Mouse (Mus musculus): ENCODE data around the gene Tepp. TPM values are rescaled to one million over a fixed set of nuclear protein-coding genes. Genes with fewer than 3 reads are reported as not detected.

Gene Tepp
- total and polyA plus RNA-seq, 2 experiments from 2014 or later: 1.2 to 1.8 TPM

DNA sequence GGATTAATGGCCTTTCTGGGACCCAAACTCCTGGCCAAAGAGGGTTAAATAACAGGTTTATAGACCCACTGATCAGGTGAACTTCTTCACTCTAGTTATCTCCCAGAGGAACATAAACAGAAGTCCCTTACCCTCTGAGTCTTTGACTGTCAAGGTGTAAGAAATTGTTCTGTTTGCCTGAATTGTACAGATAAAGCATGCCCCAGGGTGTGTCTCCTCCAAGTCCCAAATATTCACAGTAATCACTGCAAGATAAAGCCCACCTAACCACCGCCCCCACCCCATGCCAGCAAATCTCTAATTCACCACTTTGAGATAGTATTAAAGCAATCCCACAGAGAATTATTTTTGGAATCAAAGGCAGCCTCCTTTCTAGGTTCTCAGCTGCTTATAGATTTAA is 20.0 kb downstream of the Tepp start:
- DNase-seq (no peak), ATAC-seq (no peak)
- peak overlapping the region; percentile 98; the same call in 1 of the 2 replicates for H3K9ac ChIP-seq
- WGBS: 82% methylated on average over 1 of the region's 1 CpGs
- H3K36me3 ChIP-seq (ENCODE audit: insufficient read depth): peaks cover 50% of the 10 kb centered on the region
- H3K4me2 ChIP-seq (ENCODE audit: low read depth): peak overlapping the region; percentile 73
- TF ChIP-seq CTCF (IDR thresholded peaks at IDR 0.05; ENCODE audit: low read depth): no peak
- no peaks in the 10 kb centered on the region for H3K9me3 ChIP-seq (ENCODE audit: low read length)
- H3K4me1 ChIP-seq (ENCODE audit: insufficient read depth): peaks cover 4% of the 10 kb centered on the region; the same call in 1 of the 2 replicates
- H3K4me3 ChIP-seq (ENCODE audit: low read depth, low read length): peak overlapping the region; percentile 70
- H3K27ac ChIP-seq (ENCODE audit: low read depth, low read length): no peak overlapping the region; the same call in 1 of the 2 replicates
- H3K27me3 ChIP-seq (ENCODE audit: insufficient read depth, low read length): no peaks in the 10 kb centered on the region

DNA sequence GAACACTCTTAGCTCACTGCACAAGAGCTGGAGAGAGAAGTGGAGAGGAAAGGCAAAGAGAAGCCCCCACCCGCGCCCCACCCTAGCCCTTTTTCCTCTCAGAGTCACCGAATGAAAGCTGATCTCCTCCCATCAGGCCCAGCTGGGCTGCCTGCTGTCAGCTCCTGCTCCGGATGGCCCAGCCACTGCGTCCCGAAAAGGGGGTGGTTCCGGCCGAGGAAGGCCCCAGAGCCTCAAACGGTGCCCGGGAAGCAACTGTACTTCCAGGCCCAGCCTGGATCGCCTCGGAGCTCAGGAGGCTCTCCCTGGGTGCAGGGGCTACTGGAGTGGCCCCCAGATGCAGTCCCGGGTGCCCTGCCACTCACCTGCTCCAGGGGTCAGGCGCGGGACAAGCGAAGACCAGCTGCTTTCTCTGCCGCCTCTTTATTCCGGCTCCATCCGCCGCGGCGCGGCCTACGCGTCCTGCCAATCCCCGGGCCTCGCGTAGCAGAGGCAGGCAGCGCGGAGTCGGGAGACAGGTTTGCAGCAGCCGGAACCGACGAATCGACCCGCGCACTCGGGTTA is 20.9 kb downstream of the Tepp start:
- Histone ChIP-seq H3K36me3 (ENCODE audit: insufficient read depth) (peaks cover 42% of the 10 kb centered on the region), H3K27ac (ENCODE audit: low read depth, low read length) (peak overlapping the region; percentile 95), H3K9ac (peak overlapping the region; percentile 98), H3K4me3 (ENCODE audit: low read depth, low read length) (peak overlapping the region; percentile 70), H3K27me3 (ENCODE audit: insufficient read depth, low read length) (no peaks in the 10 kb centered on the region), H3K9me3 (ENCODE audit: low read length) (no peaks in the 10 kb centered on the region), H3K4me1 (ENCODE audit: insufficient read depth) (peaks cover 4% of the 10 kb centered on the region; the same call in 1 of the 2 replicates), H3K4me2 (ENCODE audit: low read depth) (peak overlapping the region; percentile 73)
- TF ChIP-seq CTCF (IDR thresholded peaks at IDR 0.05; ENCODE audit: low read depth): no peak
- WGBS: 1% methylated on average over 38 of the region's 38 CpGs
- DNase-seq: no peak
- peak; percentile 53 for ATAC-seq

DNA sequence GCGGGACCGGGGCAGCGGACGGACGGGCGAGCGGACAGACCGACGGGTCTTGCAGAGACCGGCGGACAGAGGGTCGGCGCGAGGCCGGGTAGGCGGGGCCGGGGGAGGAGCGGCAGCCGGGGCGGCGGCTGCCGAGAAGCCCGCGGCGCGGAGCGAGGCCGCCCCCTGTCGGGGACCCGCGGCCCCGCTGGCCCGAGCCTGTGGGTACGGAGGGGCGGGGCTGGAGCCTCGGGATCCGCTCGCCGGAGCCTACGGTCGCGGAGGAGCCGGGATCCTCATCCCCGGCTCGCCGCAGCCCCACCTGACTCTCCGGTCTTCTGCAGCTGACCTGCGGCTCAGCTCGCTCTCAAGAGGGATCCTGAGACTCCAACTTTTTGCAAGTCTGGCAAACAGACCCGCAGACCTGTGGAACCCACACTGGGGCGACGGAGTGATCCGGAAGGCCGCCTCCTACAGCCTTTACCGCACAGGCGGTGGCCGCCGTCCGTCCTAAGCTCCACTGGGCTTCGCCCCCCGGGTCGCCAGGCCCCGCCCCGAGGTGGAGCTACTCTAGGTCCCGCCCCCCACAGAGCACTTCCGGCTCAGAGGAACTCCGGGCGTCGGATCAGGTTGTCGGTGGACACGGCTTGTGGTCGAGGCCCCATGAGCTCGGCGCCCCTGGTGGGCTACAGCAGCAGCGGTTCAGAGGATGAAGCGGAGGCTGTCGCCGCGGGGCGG is 21.5 kb downstream of the Tepp start, which contains the start of the genes Zfp319 and Usb1:
Zfp319 (minus strand) TSS at position 231 of the 717 bp plus-strand sequence.
Usb1 (plus strand) TSS at position 565 of the 717 bp plus-strand sequence.
- H3K27me3 ChIP-seq (ENCODE audit: insufficient read depth, low read length): no peaks in the 10 kb centered on the region
- peak within 1 kb of the TSS; percentile 70 for H3K4me3 ChIP-seq (ENCODE audit: low read depth, low read length)
- peak within 1 kb of the TSS; percentile 95 for H3K27ac ChIP-seq (ENCODE audit: low read depth, low read length)
- H3K36me3 ChIP-seq (ENCODE audit: insufficient read depth): peaks cover 36% of the 10 kb centered on the region
- 2% methylated on average over 67 of the region's 80 CpGs for WGBS
- peak within 1 kb of the TSS; percentile 73 for H3K4me2 ChIP-seq (ENCODE audit: low read depth)
- peak; percentile 93 for ATAC-seq
- DNase-seq: peak; percentile 93
- H3K9me3 ChIP-seq (ENCODE audit: low read length): no peaks in the 10 kb centered on the region
- peak within 1 kb of the TSS; percentile 98 for H3K9ac ChIP-seq
- peaks cover 4% of the 10 kb centered on the region; the same call in 1 of the 2 replicates for H3K4me1 ChIP-seq (ENCODE audit: insufficient read depth)
- TF ChIP-seq CTCF (IDR thresholded peaks at IDR 0.05; ENCODE audit: low read depth): peak; percentile 75

DNA sequence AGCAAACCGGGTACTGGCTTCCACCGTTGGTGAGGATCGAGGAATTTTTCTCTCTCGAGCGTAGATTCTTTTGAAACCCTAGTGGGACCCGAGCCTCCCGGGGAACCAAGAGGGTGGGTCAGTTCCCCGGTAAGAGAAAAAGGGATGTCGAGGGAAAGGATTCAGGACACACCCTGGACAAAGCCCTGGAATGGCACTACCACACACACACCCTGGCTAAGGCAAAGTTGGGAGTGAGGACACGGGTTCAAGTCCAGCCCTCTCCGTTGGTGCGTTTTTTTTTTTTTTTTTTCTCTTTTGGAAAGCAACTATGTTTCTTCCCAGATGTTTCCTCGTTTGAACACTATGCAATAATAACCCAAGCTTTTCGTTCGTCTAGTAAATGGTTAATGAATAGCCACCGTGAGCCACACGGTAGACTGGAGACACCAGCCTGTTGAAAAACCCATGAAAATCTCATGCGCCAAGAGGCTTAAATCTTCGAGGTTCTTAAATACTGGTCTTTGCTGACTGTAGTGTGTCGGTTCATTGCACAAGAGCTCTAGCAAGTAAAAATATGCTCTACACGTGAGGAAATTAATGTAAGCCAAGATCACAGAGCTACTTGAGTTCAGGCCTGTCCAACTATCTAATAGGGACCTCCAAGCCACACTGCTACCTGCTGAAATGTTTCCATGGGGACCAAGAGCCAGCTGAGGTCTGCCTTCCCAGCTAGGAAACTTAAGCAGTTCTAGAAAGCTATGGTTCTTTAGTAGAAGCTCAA is 22.3 kb downstream of the Tepp start:
- no peak for TF ChIP-seq CTCF (IDR thresholded peaks at IDR 0.05; ENCODE audit: low read depth)
- H3K36me3 ChIP-seq (ENCODE audit: insufficient read depth): peaks cover 32% of the 10 kb centered on the region
- no peaks in the 10 kb centered on the region for H3K9me3 ChIP-seq (ENCODE audit: low read length)
- ATAC-seq (no peak), DNase-seq (no peak)
- H3K4me2 ChIP-seq (ENCODE audit: low read depth): peak overlapping the region; percentile 73
- peak overlapping the region; percentile 95 for H3K27ac ChIP-seq (ENCODE audit: low read depth, low read length)
- H3K4me3 ChIP-seq (ENCODE audit: low read depth, low read length): peak overlapping the region; percentile 70
- peaks cover 4% of the 10 kb centered on the region; the same call in 1 of the 2 replicates for H3K4me1 ChIP-seq (ENCODE audit: insufficient read depth)
- H3K9ac ChIP-seq: peak overlapping the region; percentile 98
- H3K27me3 ChIP-seq (ENCODE audit: insufficient read depth, low read length): no peaks in the 10 kb centered on the region
- 22% methylated on average over 21 of the region's 21 CpGs for WGBS

DNA sequence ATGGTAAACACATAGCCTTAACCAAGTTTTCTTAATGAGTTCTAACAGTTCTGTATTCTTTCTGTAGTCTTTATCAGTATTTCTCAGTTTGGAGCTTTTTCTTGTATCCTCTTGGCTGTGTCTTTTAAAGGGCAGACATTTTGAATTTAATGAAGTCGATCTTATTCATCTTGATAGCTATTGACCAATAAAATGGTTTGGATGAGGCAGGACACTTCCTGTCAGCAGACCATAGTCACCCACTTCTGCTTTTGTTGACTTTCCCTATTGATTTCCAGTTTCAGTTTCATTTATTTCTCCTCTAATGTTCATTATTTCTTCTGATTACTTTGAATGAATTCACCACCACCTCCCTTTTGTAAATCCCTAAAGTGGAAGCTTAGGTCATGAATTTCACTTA is 25.3 kb downstream of the Tepp start:
- Histone ChIP-seq H3K27ac (ENCODE audit: low read depth, low read length) (no peak overlapping the region), H3K4me2 (ENCODE audit: low read depth) (no peak overlapping the region), H3K4me1 (ENCODE audit: insufficient read depth) (no peaks in the 10 kb centered on the region; the same call in 1 of the 2 replicates), H3K27me3 (ENCODE audit: insufficient read depth, low read length) (no peaks in the 10 kb centered on the region), H3K9me3 (ENCODE audit: low read length) (no peaks in the 10 kb centered on the region), H3K4me3 (ENCODE audit: low read depth, low read length) (no peak overlapping the region), H3K36me3 (ENCODE audit: insufficient read depth) (peaks cover 28% of the 10 kb centered on the region), H3K9ac (no peak overlapping the region)
- no peak for ATAC-seq
- no peak for DNase-seq
- TF ChIP-seq CTCF (IDR thresholded peaks at IDR 0.05; ENCODE audit: low read depth): no peak
- WGBS: 92% methylated on average over 1 of the region's 1 CpGs

DNA sequence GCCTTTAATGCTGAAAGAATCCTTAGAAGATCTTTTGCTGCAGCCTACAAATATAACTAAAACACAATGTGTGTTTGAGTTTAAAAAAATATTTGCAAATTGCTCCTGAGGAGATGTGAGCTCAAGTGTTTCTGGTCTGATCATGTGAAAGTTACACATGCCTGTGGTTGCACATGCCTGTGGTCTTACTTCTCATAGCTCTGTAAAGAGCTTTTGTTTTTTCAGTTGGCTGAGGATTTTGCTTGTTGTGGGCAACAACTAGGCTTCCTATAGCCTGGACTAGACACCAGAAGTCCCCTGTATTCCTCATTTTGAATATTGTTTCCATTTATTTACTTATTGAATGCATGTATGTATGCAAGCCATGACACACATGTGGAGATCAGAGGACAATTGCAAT is 26.0 kb downstream of the Tepp start:
- Histone ChIP-seq H3K4me1 (ENCODE audit: insufficient read depth) (no peaks in the 10 kb centered on the region), H3K27ac (ENCODE audit: low read depth, low read length) (no peak overlapping the region), H3K36me3 (ENCODE audit: insufficient read depth) (peaks cover 34% of the 10 kb centered on the region), H3K27me3 (ENCODE audit: insufficient read depth, low read length) (no peaks in the 10 kb centered on the region), H3K4me3 (ENCODE audit: low read depth, low read length) (no peak overlapping the region), H3K4me2 (ENCODE audit: low read depth) (no peak overlapping the region), H3K9me3 (ENCODE audit: low read length) (no peaks in the 10 kb centered on the region), H3K9ac (no peak overlapping the region)
- DNase-seq: no peak
- no peak for ATAC-seq
- TF ChIP-seq CTCF (IDR thresholded peaks at IDR 0.05; ENCODE audit: low read depth): no peak

All from forebrain, postnatal 0 days (tissue).